Mouse (Mus musculus): ENCODE results near the gene Chrna4. TPM values are rescaled to one million over a fixed set of nuclear protein-coding genes. Genes with fewer than 3 reads are reported as not detected.
A peak's percentile ranks its signal among the peaks of the same experiment; 100 is the strongest.

Chrna4 gene
- total and polyA plus RNA-seq, 3 experiments = 0.05 TPM; not detected in 2

GRCm38 (mm10) chr2:181065827-181066226 is 22.5 kb upstream of the Chrna4 start:
- H3K4me1 ChIP-seq (ENCODE audit: insufficient read depth, low read depth, low read length) = no peaks in the 10 kb centered on the region
- no peak for ATAC-seq (ENCODE audit: extremely low read depth, insufficient number of reproducible peaks, low FRiP score, poor library complexity, severe bottlenecking)
- no peaks in the 10 kb centered on the region for H3K36me3 ChIP-seq (replicated peaks)
- no peaks in the 10 kb centered on the region for H3K9me3 ChIP-seq (replicated peaks)
- H3K4me3 ChIP-seq (ENCODE audit: low read depth, low read length) = no peak overlapping the region
- no peak for DNase-seq (ENCODE audit: low spot score)
- peaks cover 5% of the 10 kb centered on the region; the same call in 1 of the 2 replicates for H3K27me3 ChIP-seq (ENCODE audit: insufficient read depth, low read length)
- TF ChIP-seq TAL1 (conservative IDR thresholded peaks at IDR 0.05; ENCODE audit: low read depth, low read length) (no peak), POLR2AphosphoS5 (IDR thresholded peaks at IDR 0.05; ENCODE audit: insufficient replicate concordance, low read depth, low read length) (no peak), GATA2 (IDR thresholded peaks at IDR 0.05; ENCODE audit: borderline replicate concordance, low read depth, low read length) (no peak), CTCF (IDR thresholded peaks at IDR 0.05; ENCODE audit: low read depth, low read length) (no peak), GATA1 (IDR thresholded peaks at IDR 0.05; ENCODE audit: borderline replicate concordance, low read length) (no peak)

- Histone ChIP-seq H3K27me3 (ENCODE audit: insufficient read depth, low read length) (peaks cover 14% of the 10 kb centered on the region), H3K4me1 (ENCODE audit: insufficient read depth, low read depth, low read length) (no peaks in the 10 kb centered on the region), H3K9me3 (replicated peaks) (no peaks in the 10 kb centered on the region), H3K4me3 (ENCODE audit: low read depth, low read length) (no peak overlapping the region), H3K36me3 (replicated peaks) (no peaks in the 10 kb centered on the region)
- DNase-seq (ENCODE audit: low spot score) (peak; percentile 39), ATAC-seq (ENCODE audit: extremely low read depth, insufficient number of reproducible peaks, low FRiP score, poor library complexity, severe bottlenecking) (peak; percentile 54)
- TF ChIP-seq CTCF (IDR thresholded peaks at IDR 0.05; ENCODE audit: low read depth, low read length) (peak; percentile 76), TAL1 (conservative IDR thresholded peaks at IDR 0.05; ENCODE audit: low read depth, low read length) (no peak), GATA1 (IDR thresholded peaks at IDR 0.05; ENCODE audit: borderline replicate concordance, low read length) (no peak)
Observed at GRCm38 (mm10) chr2:181060127-181060526, 16.8 kb upstream of the Chrna4 start.

- Histone ChIP-seq H3K36me3 (replicated peaks) (no peaks in the 10 kb centered on the region), H3K9me3 (replicated peaks) (no peaks in the 10 kb centered on the region), H3K27me3 (ENCODE audit: insufficient read depth, low read length) (peaks cover 14% of the 10 kb centered on the region), H3K4me3 (ENCODE audit: low read depth, low read length) (no peak overlapping the region), H3K4me1 (ENCODE audit: insufficient read depth, low read depth, low read length) (no peaks in the 10 kb centered on the region)
- ATAC-seq (ENCODE audit: extremely low read depth, insufficient number of reproducible peaks, low FRiP score, poor library complexity, severe bottlenecking) (no peak), DNase-seq (ENCODE audit: low spot score) (no peak)
- no peak for TF ChIP-seq POLR2AphosphoS5 (IDR thresholded peaks at IDR 0.05; ENCODE audit: insufficient replicate concordance, low read depth, low read length)
- no peak for TF ChIP-seq GATA1 (IDR thresholded peaks at IDR 0.05; ENCODE audit: borderline replicate concordance, low read length)
- no peak for TF ChIP-seq GATA2 (IDR thresholded peaks at IDR 0.05; ENCODE audit: borderline replicate concordance, low read depth, low read length)
- no peak for TF ChIP-seq TAL1 (conservative IDR thresholded peaks at IDR 0.05; ENCODE audit: low read depth, low read length)
- TF ChIP-seq CTCF (IDR thresholded peaks at IDR 0.05; ENCODE audit: low read depth, low read length) = no peak
Observed at GRCm38 (mm10) chr2:181058193-181058592, 14.8 kb upstream of the Chrna4 start.

GRCm38 (mm10) chr2:181057341-181057740 is 14.0 kb upstream of the Chrna4 start:
- H3K4me3 ChIP-seq (ENCODE audit: low read depth, low read length) = no peak overlapping the region
- no peaks in the 10 kb centered on the region for H3K9me3 ChIP-seq (replicated peaks)
- no peaks in the 10 kb centered on the region for H3K4me1 ChIP-seq (ENCODE audit: insufficient read depth, low read depth, low read length)
- ATAC-seq (ENCODE audit: extremely low read depth, insufficient number of reproducible peaks, low FRiP score, poor library complexity, severe bottlenecking) (no peak), DNase-seq (ENCODE audit: low spot score) (no peak)
- peaks cover 14% of the 10 kb centered on the region for H3K27me3 ChIP-seq (ENCODE audit: insufficient read depth, low read length)
- no peak for TF ChIP-seq CTCF (IDR thresholded peaks at IDR 0.05; ENCODE audit: low read depth, low read length)
- TF ChIP-seq TAL1 (conservative IDR thresholded peaks at IDR 0.05; ENCODE audit: low read depth, low read length) = no peak
- no peak for TF ChIP-seq GATA2 (IDR thresholded peaks at IDR 0.05; ENCODE audit: borderline replicate concordance, low read depth, low read length)
- TF ChIP-seq POLR2AphosphoS5 (IDR thresholded peaks at IDR 0.05; ENCODE audit: insufficient replicate concordance, low read depth, low read length) = no peak
- no peak for TF ChIP-seq GATA1 (IDR thresholded peaks at IDR 0.05; ENCODE audit: borderline replicate concordance, low read length)
- no peaks in the 10 kb centered on the region for H3K36me3 ChIP-seq (replicated peaks)

GRCm38 (mm10) chr2:181052171-181052570 is 8.8 kb upstream of the Chrna4 start:
- Histone ChIP-seq H3K4me1 (ENCODE audit: insufficient read depth, low read depth, low read length) (no peaks in the 10 kb centered on the region), H3K27me3 (ENCODE audit: insufficient read depth, low read length) (peaks cover 4% of the 10 kb centered on the region), H3K4me3 (ENCODE audit: low read depth, low read length) (no peak overlapping the region), H3K9me3 (replicated peaks) (no peaks in the 10 kb centered on the region), H3K36me3 (replicated peaks) (no peaks in the 10 kb centered on the region)
- DNase-seq (ENCODE audit: low spot score) (no peak), ATAC-seq (ENCODE audit: extremely low read depth, insufficient number of reproducible peaks, low FRiP score, poor library complexity, severe bottlenecking) (no peak)
- TF ChIP-seq POLR2AphosphoS5 (IDR thresholded peaks at IDR 0.05; ENCODE audit: insufficient replicate concordance, low read depth, low read length) (no peak), CTCF (IDR thresholded peaks at IDR 0.05; ENCODE audit: low read depth, low read length) (no peak), GATA2 (IDR thresholded peaks at IDR 0.05; ENCODE audit: borderline replicate concordance, low read depth, low read length) (no peak), GATA1 (IDR thresholded peaks at IDR 0.05; ENCODE audit: borderline replicate concordance, low read length) (no peak), TAL1 (conservative IDR thresholded peaks at IDR 0.05; ENCODE audit: low read depth, low read length) (no peak)

GRCm38 (mm10) chr2:181048986-181049385 is 5.6 kb upstream of the Chrna4 start:
- Histone ChIP-seq H3K4me3 (ENCODE audit: low read depth, low read length) (no peak overlapping the region), H3K4me1 (ENCODE audit: insufficient read depth, low read depth, low read length) (no peaks in the 10 kb centered on the region), H3K27me3 (ENCODE audit: insufficient read depth, low read length) (no peaks in the 10 kb centered on the region), H3K9me3 (replicated peaks) (no peaks in the 10 kb centered on the region), H3K36me3 (replicated peaks) (no peaks in the 10 kb centered on the region)
- no peak for TF ChIP-seq TAL1 (conservative IDR thresholded peaks at IDR 0.05; ENCODE audit: low read depth, low read length)
- no peak for TF ChIP-seq POLR2AphosphoS5 (IDR thresholded peaks at IDR 0.05; ENCODE audit: insufficient replicate concordance, low read depth, low read length)
- TF ChIP-seq CTCF (IDR thresholded peaks at IDR 0.05; ENCODE audit: low read depth, low read length) = no peak
- TF ChIP-seq GATA1 (IDR thresholded peaks at IDR 0.05; ENCODE audit: borderline replicate concordance, low read length) = no peak
- TF ChIP-seq GATA2 (IDR thresholded peaks at IDR 0.05; ENCODE audit: borderline replicate concordance, low read depth, low read length) = no peak
- no peak for DNase-seq (ENCODE audit: low spot score)
- no peak for ATAC-seq (ENCODE audit: extremely low read depth, insufficient number of reproducible peaks, low FRiP score, poor library complexity, severe bottlenecking)

Data from G1E (cell line).